Comparison of ENCODE assay signal across 11 mouse cellular contexts in the genomic region with DNA sequence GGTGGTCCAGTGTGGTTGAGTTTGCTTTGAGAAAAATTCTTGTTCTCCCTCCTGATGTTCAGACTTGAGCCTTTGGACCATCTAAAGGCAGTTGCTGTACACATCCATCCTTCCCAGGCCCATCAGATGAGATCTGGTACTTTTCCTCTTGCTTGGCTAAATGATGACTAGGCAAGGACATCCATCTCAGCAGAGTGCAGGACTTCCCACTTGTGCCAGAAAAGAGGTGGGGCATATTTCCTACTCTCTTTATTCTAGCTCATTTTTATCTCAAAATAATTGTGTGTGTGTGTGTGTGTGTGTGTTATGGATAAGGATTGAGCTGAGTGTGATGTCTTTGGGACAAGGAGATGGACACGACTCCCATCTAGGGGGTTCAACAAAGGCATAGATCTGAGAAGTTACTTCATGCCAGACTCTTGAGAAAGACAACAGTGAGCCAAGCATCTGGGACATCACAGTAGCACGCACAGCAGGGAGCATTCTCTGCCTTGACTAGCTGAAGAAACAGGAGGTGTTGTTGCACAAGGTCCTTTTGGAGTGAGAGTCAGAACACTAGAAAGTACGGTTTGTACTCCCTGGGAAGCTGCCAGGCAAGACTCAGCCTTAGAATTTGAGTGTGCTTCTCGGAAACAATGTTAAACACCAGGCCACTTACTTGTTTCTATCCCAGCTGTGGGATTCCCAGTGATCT.
A peak's percentile ranks its signal among the peaks of the same experiment; 100 is the strongest.
DNase-seq lines count a peak whose midpoint lies in the region.
"Had no signal": no experiment of that assay in that cellular context is flagged by ENCODE, and none has a peak within 500 bp of the region (broad histone marks: within the 10 kb centered on the region; RNA-seq: fewer than 3 reads in every experiment).

No protein-coding gene starts in this region.

- peak; percentile 80 for DNase-seq in gastrocnemius, adult 18-20 months (ENCODE audit: low spot score)
- DNase-seq in gastrocnemius, postnatal 10 days, result no peak
- DNase-seq in urinary bladder, postnatal 25 days (ENCODE audit: low spot score), result peak; percentile 29
- DNase-seq in urinary bladder, adult 2 months (ENCODE audit: low spot score), result no peak
- peak; percentile 85 for DNase-seq in lung, postnatal 10 days
- no peak for DNase-seq in layer of hippocampus, postnatal 14 days (ENCODE audit: low spot score in 2 of 2)
- no peak for DNase-seq in kidney, adult 8-10 months
- no peak for DNase-seq in spleen, postnatal 36 days (ENCODE audit: low spot score in 2 of 2)
- DNase-seq: cerebellum, adult 11-12 months; kidney, adult 9 months; right cerebral cortex, postnatal 25 days had no signal

Comparison
In these comparisons a context has a peak if more than half of its experiments do, and no peak if none do; other contexts are left out.
1. DNase-seq: peak in gastrocnemius, adult 18-20 months (single experiment), urinary bladder, postnatal 25 days (single experiment) and lung, postnatal 10 days (single experiment); none in gastrocnemius, postnatal 10 days (single experiment), urinary bladder, adult 2 months (single experiment), layer of hippocampus, postnatal 14 days (0 of 2), kidney, adult 8-10 months (0 of 2) and spleen, postnatal 36 days (0 of 2).